Mouse (Mus musculus) liver, embryonic 13.5 days (tissue): ENCODE results near the gene Bin2. TPM values are rescaled to one million over a fixed set of nuclear protein-coding genes. Genes with fewer than 3 reads are reported as not detected.

Source experiments
- ATAC-seq: fragments of 200-750 bp; cut with Nextera tagmentation; 2 replicates; pipeline ENCODE4 v1.8.0; 2017; ENCODE audit warnings: low read depth, mild to moderate bottlenecking, moderate number of reproducible peaks, moderate library complexity
- DNase-seq: peaks from one replicate; pipeline ENCODE4 v3.0.0; 2022
- H3K27ac ChIP-seq: fragments of 300-500 bp; sonication (generic); 2 replicates; pipeline ENCODE4 v1.5.1; 2015; ENCODE audit warnings: moderate library complexity, mild to moderate bottlenecking, inconsistent platforms
- H3K27me3 ChIP-seq: fragments of 300-500 bp; sonication (generic); 2 replicates; pipeline ENCODE4 v1.6.1; 2015; ENCODE audit warnings: mild to moderate bottlenecking, inconsistent platforms
- H3K36me3 ChIP-seq: fragments of 300-500 bp; sonication (generic); 2 replicates; pipeline ENCODE4 v1.6.1; 2015; ENCODE audit warnings: mild to moderate bottlenecking, inconsistent platforms
- H3K4me1 ChIP-seq: fragments of 300-500 bp; sonication (generic); replicated peaks from 2 replicates; pipeline ENCODE4 v1.6.1; 2015; ENCODE audit warnings: inconsistent platforms
- H3K4me2 ChIP-seq: fragments of 300-500 bp; sonication (generic); 2 replicates; pipeline ENCODE4 v1.6.1; 2015; ENCODE audit warnings: inconsistent platforms, mild to moderate bottlenecking, moderate library complexity
- H3K4me3 ChIP-seq: fragments of 300-500 bp; sonication (generic); replicated peaks from 2 replicates; pipeline ENCODE4 v1.5.1; 2015; ENCODE audit warnings: mild to moderate bottlenecking, inconsistent platforms
- H3K9ac ChIP-seq: fragments of 300-500 bp; sonication (generic); 2 replicates; pipeline ENCODE4 v1.6.1; 2015; ENCODE audit warnings: mild to moderate bottlenecking, inconsistent platforms
- H3K9me3 ChIP-seq: fragments of 300-500 bp; sonication (generic); replicated peaks from 2 replicates; pipeline ENCODE4 v1.6.1; 2016; ENCODE audit warnings: inconsistent platforms
- WGBS: fragments of 180-500 bp; shearing (Covaris S2); methylation state at CpG from one replicate; pipeline ENCODE4 v1.1.7; 2015; ENCODE audit not compliant: insufficient replicate concordance; 5-methylcytosine and 5-hydroxymethylcytosine counted together
- polyA plus RNA-seq: library from polyadenylated mRNA; unstranded; fragments of >200 nt; fragmentation: Nextera tagmentation; extraction: Ambion mirVana; gene quantifications from 2 replicates; pipeline ENCODE4 v1.2.1, GENCODE M21; 2015

Gene Bin2
- polyA plus RNA-seq, 1 experiment from 2014 or later, result 19.7 TPM

DNA sequence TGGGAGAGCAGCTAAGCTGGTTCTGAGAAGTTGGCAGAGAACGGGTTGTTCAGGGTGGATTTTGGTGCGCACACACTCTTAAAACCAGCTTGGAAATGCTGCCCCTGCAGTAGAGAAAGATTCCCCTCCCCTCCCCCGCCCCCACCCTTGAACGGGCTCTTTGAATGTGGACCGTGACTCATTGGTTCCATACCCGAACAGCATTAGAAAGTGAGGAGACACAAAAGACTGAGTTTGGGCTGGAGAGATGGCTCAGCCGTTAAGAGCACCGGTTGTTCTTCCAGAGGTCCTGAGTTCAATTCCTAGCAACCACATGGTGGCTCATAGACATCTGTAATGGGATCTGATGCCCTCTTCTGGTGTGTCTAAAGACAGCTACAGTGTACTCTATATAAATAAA, 651 bp upstream of the Bin2 start:
- Histone ChIP-seq H3K9ac (no peak overlapping the region), H3K4me2 (peak overlapping the region; percentile 74; the same call in 1 of the 2 replicates), H3K27me3 (no peaks in the 10 kb centered on the region), H3K4me1 (peaks cover 76% of the 10 kb centered on the region), H3K9me3 (no peaks in the 10 kb centered on the region), H3K27ac (no peak overlapping the region), H3K36me3 (no peaks in the 10 kb centered on the region), H3K4me3 (no peak overlapping the region)
- whole genome bisulfite sequencing, result 64% methylated on average over 8 of the region's 8 CpGs
- DNase-seq (no peak), ATAC-seq (no peak)

- Histone ChIP-seq H3K4me2 (peak overlapping the region; percentile 74), H3K4me1 (peaks cover 71% of the 10 kb centered on the region), H3K9ac (peak overlapping the region; percentile 76; the same call in 1 of the 2 replicates), H3K36me3 (no peaks in the 10 kb centered on the region), H3K9me3 (no peaks in the 10 kb centered on the region), H3K27ac (peak overlapping the region; percentile 47), H3K27me3 (no peaks in the 10 kb centered on the region), H3K4me3 (peak overlapping the region; percentile 66)
- WGBS, result 45% methylated on average over 5 of the region's 5 CpGs
- no peak for DNase-seq
- no peak for ATAC-seq
These were observed 1.3 kb downstream of the Bin2 start for GRCm38 (mm10) chr15:100667871-100668545.

- ATAC-seq, result no peak
- Histone ChIP-seq H3K27me3 (no peaks in the 10 kb centered on the region), H3K4me3 (peak overlapping the region; percentile 66), H3K4me2 (peak overlapping the region; percentile 74), H3K4me1 (peaks cover 70% of the 10 kb centered on the region), H3K9ac (peak overlapping the region; percentile 52; the same call in 1 of the 2 replicates), H3K9me3 (no peaks in the 10 kb centered on the region), H3K36me3 (no peaks in the 10 kb centered on the region), H3K27ac (peak overlapping the region; percentile 47)
- 25% methylated on average over 6 of the region's 6 CpGs for WGBS
- no peak for DNase-seq
These were observed 1.9 kb downstream of the Bin2 start for GRCm38 (mm10) chr15:100667420-100667819.

- H3K4me1 ChIP-seq, result peaks cover 73% of the 10 kb centered on the region
- peak overlapping the region; percentile 74 for H3K4me2 ChIP-seq
- peak overlapping the region; percentile 66 for H3K4me3 ChIP-seq
- H3K9ac ChIP-seq, result peak overlapping the region; percentile 52
- DNase-seq (no peak), ATAC-seq (no peak)
- no peaks in the 10 kb centered on the region for H3K27me3 ChIP-seq
- H3K9me3 ChIP-seq, result no peaks in the 10 kb centered on the region
- H3K36me3 ChIP-seq, result no peaks in the 10 kb centered on the region
- peak overlapping the region; percentile 47 for H3K27ac ChIP-seq
- WGBS, result 8% methylated on average over 12 of the region's 12 CpGs
These were observed 2.5 kb downstream of the Bin2 start for GRCm38 (mm10) chr15:100666851-100667250.

- Histone ChIP-seq H3K27me3 (no peaks in the 10 kb centered on the region), H3K4me3 (peak overlapping the region; percentile 66), H3K9me3 (no peaks in the 10 kb centered on the region), H3K36me3 (no peaks in the 10 kb centered on the region), H3K27ac (peak overlapping the region; percentile 47; the same call in 1 of the 2 replicates), H3K4me1 (peaks cover 70% of the 10 kb centered on the region), H3K4me2 (peak overlapping the region; percentile 74), H3K9ac (peak overlapping the region; percentile 44)
- peak; percentile 33 for DNase-seq
- WGBS, result 5% methylated on average over 7 of the region's 7 CpGs
- peak; percentile 37; the same call in 1 of the 2 replicates for ATAC-seq
These were observed 3.1 kb downstream of the Bin2 start for GRCm38 (mm10) chr15:100666219-100666696.

DNA sequence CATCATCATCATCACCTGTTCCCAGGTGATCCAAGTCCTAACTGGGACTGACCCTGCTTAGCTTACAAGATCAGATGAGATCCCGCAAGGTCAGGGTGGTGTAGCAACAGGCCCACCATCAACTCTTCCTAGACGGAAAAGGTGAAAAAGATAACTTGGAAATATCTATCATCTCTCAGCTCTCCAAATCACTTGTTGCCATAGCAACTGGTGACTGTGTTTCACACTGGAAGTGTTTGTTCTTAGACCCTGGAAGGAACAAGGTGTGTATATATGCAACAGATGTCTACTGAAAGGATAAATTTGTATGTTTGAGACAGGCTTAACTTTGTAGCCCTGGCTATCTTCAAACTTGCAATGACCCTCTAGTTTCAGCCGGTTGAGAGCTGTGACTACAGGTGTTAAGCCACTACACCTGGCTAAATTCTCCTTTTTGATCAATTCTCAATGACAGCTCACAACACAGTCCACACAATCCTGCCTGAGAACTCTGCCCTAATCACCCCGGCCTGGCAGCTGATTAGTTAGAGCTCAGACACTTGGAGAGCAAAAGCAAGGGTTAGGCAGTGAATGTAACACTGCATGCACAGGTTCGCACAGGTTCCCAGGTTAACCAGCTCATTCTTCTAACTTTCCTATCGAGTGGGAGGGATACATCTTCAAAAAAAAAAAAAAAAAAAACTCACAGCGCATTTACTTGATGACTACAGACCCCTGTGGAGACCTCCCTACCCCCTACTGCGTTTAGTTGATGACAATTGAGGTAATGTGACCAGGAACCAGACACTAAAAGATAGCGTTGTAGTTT, 3.7 kb downstream of the Bin2 start:
- no peak for ATAC-seq
- Histone ChIP-seq H3K4me2 (peak overlapping the region; percentile 74), H3K27ac (0 out of 2 replicates have a peak overlapping the region, but pooled peaks have one; percentile 47)

DNA sequence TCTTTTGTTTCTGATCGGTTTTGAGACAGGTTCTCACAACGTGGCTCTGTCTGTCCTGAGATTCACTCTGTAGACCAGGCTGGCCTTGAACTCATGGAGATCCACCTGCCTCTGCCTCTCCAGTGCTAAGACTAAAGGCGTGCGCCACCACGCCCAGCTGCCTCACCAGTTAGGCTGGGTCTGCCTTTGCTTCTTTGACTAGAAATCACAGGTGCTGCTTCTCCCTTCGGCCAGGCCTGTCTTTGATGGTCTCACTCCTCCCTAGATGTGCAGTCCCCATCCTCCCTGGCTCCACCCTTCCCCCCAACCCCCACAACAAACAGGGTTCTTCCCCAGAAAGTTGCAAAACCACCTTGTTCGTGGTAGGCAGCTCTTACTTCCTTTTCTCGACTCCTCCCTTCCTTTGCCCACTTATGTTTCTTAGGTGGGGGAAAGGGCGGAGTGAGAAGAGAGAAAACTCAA, 4.5 kb downstream of the Bin2 start:
- H3K27ac ChIP-seq, result no peak overlapping the region
- no peaks in the 10 kb centered on the region for H3K27me3 ChIP-seq
- peak overlapping the region; percentile 74; the same call in 1 of the 2 replicates for H3K4me2 ChIP-seq
- no peak for DNase-seq
- H3K4me3 ChIP-seq, result no peak overlapping the region
- peaks cover 73% of the 10 kb centered on the region for H3K4me1 ChIP-seq
- ATAC-seq, result no peak
- H3K9me3 ChIP-seq, result no peaks in the 10 kb centered on the region
- no peak overlapping the region for H3K9ac ChIP-seq
- H3K36me3 ChIP-seq, result no peaks in the 10 kb centered on the region
- 30% methylated on average over 9 of the region's 9 CpGs for whole genome bisulfite sequencing

More for the DNA sequence above, 3.7 kb downstream of the Bin2 start:
- peak overlapping the region; percentile 44 for H3K9ac ChIP-seq
- H3K4me3 ChIP-seq, result peak overlapping the region; percentile 66
- H3K27me3 ChIP-seq, result no peaks in the 10 kb centered on the region
- DNase-seq, result no peak
- peaks cover 70% of the 10 kb centered on the region for H3K4me1 ChIP-seq
- H3K9me3 ChIP-seq, result no peaks in the 10 kb centered on the region
- no peaks in the 10 kb centered on the region for H3K36me3 ChIP-seq
- WGBS, result 22% methylated on average over 9 of the region's 9 CpGs

DNA sequence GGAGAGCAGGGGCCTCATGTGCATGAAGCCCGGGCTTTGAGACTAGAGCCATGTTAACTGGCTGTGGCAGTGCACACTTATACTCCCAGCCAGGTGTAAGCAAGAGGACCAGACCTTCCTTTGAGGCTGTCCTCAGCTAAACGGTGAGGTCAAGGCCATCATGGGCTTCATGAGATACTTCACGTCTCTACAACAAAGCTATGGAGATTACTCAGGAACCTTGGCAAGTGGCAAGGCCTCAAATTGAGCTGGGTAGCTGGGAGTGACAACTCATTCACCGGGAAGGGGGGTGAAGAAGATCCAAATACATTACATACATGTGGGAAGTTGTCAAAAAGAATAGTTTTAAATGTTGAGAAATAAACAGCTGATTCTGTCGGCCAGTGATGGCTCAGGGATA, 8.5 kb downstream of the Bin2 start:
- Histone ChIP-seq H3K4me3 (no peak overlapping the region), H3K4me1 (peaks cover 39% of the 10 kb centered on the region), H3K4me2 (no peak overlapping the region), H3K27ac (no peak overlapping the region), H3K27me3 (no peaks in the 10 kb centered on the region), H3K9ac (no peak overlapping the region), H3K9me3 (no peaks in the 10 kb centered on the region), H3K36me3 (peaks cover 13% of the 10 kb centered on the region)
- ATAC-seq, result no peak
- no peak for DNase-seq
- WGBS, result 75% methylated on average over 5 of the region's 5 CpGs

GRCm38 (mm10) chr15:100660306-100660705, 9.0 kb downstream of the Bin2 start:
- Histone ChIP-seq H3K4me2 (no peak overlapping the region), H3K9ac (no peak overlapping the region), H3K27me3 (no peaks in the 10 kb centered on the region), H3K36me3 (peaks cover 13% of the 10 kb centered on the region), H3K27ac (no peak overlapping the region), H3K4me3 (no peak overlapping the region), H3K4me1 (peaks cover 34% of the 10 kb centered on the region), H3K9me3 (no peaks in the 10 kb centered on the region)
- ATAC-seq (no peak), DNase-seq (no peak)
- 62% methylated on average over 9 of the region's 9 CpGs for WGBS

DNA sequence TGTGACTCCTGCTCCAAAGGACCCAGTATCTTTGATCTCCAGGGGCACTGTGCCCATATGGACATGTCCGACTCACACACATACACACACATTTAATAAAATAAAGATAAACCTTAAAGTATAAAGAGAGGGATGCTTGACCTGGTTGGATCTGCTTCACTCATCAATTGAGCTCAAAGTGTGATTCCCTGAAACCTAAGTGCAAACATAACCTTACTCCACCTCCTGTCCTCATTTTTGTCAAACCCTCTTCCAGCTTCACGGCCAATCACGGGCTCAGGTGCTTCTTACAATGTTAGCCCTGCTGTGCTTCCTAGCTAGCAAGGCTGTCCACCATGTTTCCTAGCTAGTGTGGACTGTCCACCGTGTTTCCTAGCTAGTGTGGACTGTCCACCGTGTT, 14.2 kb downstream of the Bin2 start:
- 71% methylated on average over 5 of the region's 5 CpGs for WGBS

GRCm38 (mm10) chr15:100654271-100654670, 15.1 kb downstream of the Bin2 start:
- H3K9me3 ChIP-seq, result no peaks in the 10 kb centered on the region
- H3K27me3 ChIP-seq, result no peaks in the 10 kb centered on the region
- DNase-seq, result no peak
- 68% methylated on average over 1 of the region's 1 CpGs for WGBS
- peaks cover 16% of the 10 kb centered on the region for H3K36me3 ChIP-seq
- no peak overlapping the region for H3K27ac ChIP-seq
- no peak for ATAC-seq
- H3K4me2 ChIP-seq, result no peak overlapping the region
- no peak overlapping the region for H3K4me3 ChIP-seq
- H3K9ac ChIP-seq, result no peak overlapping the region
- H3K4me1 ChIP-seq, result peaks cover 10% of the 10 kb centered on the region

More for the DNA sequence above, 14.2 kb downstream of the Bin2 start:
- H3K27ac ChIP-seq, result no peak overlapping the region
- no peak overlapping the region for H3K4me3 ChIP-seq
- no peaks in the 10 kb centered on the region for H3K27me3 ChIP-seq
- no peaks in the 10 kb centered on the region for H3K9me3 ChIP-seq
- no peak overlapping the region for H3K9ac ChIP-seq
- peaks cover 16% of the 10 kb centered on the region for H3K36me3 ChIP-seq
- DNase-seq (no peak), ATAC-seq (no peak)
- peaks cover 17% of the 10 kb centered on the region for H3K4me1 ChIP-seq
- H3K4me2 ChIP-seq, result no peak overlapping the region
